Mouse (Mus musculus) testis, adult 2 months (tissue): ENCODE data around the gene Abraxas1.

Experiments
- CTCF ChIP-seq: fragments of 200-500 bp; IDR thresholded peaks from 2 replicates; pipeline ENCODE4 v1.5.1; 2012; ENCODE audit warnings: low read depth, mild to moderate bottlenecking, inconsistent platforms, low read length, moderate library complexity; ENCODE audit not compliant: control insufficient read depth, insufficient read depth, insufficient replicate concordance
- POLR2A ChIP-seq: fragments of 200-500 bp; IDR thresholded peaks from 2 replicates; pipeline ENCODE4 v1.6.1; 2012; ENCODE audit warnings: low read depth, mild to moderate bottlenecking, inconsistent platforms, low read length, moderate library complexity; ENCODE audit not compliant: control insufficient read depth

DNA sequence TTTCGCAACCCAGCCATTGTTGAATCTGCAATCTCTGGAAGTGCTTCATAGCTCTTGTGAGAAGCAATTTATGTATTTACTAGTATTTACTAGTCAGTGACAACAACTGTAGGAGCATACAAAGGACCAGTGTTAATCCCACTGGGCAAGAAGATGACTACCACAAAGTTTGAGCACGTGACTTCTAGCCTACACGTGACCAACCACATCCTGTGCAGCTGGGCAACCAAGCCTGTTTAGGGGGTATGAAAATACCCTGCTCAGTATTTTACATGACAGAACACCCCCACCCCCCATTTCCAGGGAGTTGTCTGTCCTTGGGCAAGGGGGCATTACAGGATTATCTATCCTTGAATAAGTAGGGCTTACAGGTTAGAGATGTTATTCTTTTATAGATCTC is 35.8 kb upstream of the Abraxas1 start:
- no peak for TF ChIP-seq CTCF
- TF ChIP-seq POLR2A, result no peak
